Mouse (Mus musculus) megakaryocyte, embryonic 14.5 days (primary cell): ENCODE measurements around the gene Hsdl2.

ENCODE experiments used
- FLI1 ChIP-seq: IDR thresholded peaks from 2 replicates; pipeline ENCODE4 v1.6.1; 2012; ENCODE audit warnings: low read length, inconsistent platforms, mixed read lengths
- GATA1 ChIP-seq: IDR thresholded peaks from 3 replicates; pipeline ENCODE4 v1.6.1; 2012; ENCODE audit warnings: mixed read lengths, low read length, inconsistent platforms, borderline replicate concordance

- TF ChIP-seq GATA1, result no peak
- TF ChIP-seq FLI1, result no peak
These were observed 3.7 kb downstream of the Hsdl2 start for GRCm38 (mm10) chr4:59585097-59585496.
